Mouse (Mus musculus) midbrain, embryonic 15.5 days (tissue): Measurements from ENCODE around the gene Ints6. TPM values are rescaled to one million over a fixed set of nuclear protein-coding genes. Genes with fewer than 3 reads are reported as not detected.
"Not testable (repeated sequence)": the region's sequence is repeated elsewhere in the genome, so short reads cannot be mapped to it uniquely, and the experiment has no call there.

Experiments used
- ATAC-seq: fragments of 200-750 bp; cut with Nextera tagmentation; replicated peaks from 2 replicates; pipeline ENCODE4 v1.8.0; 2017; ENCODE audit warnings: moderate TSS enrichment
- H3K27ac ChIP-seq: fragments of 300-500 bp; sonication (generic); 2 replicates; pipeline ENCODE4 v1.5.1; 2015; ENCODE audit warnings: mild to moderate bottlenecking, inconsistent platforms
- H3K27me3 ChIP-seq: fragments of 300-500 bp; sonication (generic); replicated peaks from 2 replicates; pipeline ENCODE4 v1.6.1; 2015; ENCODE audit warnings: inconsistent platforms
- H3K36me3 ChIP-seq: fragments of 300-500 bp; sonication (generic); replicated peaks from 2 replicates; pipeline ENCODE4 v1.6.1; 2015; ENCODE audit warnings: inconsistent platforms
- H3K4me1 ChIP-seq: fragments of 300-500 bp; sonication (generic); 2 replicates; pipeline ENCODE4 v1.6.1; 2015; ENCODE audit warnings: inconsistent platforms
- H3K4me2 ChIP-seq: fragments of 300-500 bp; sonication (generic); 2 replicates; pipeline ENCODE4 v1.6.1; 2015; ENCODE audit warnings: inconsistent platforms, mild to moderate bottlenecking, moderate library complexity
- H3K4me3 ChIP-seq: fragments of 300-500 bp; sonication (generic); 2 replicates; pipeline ENCODE4 v1.5.1; 2015; ENCODE audit warnings: mild to moderate bottlenecking, inconsistent platforms
- H3K9ac ChIP-seq: fragments of 300-500 bp; sonication (generic); 2 replicates; pipeline ENCODE4 v1.6.1; 2015; ENCODE audit warnings: mild to moderate bottlenecking, inconsistent platforms
- H3K9me3 ChIP-seq: fragments of 300-500 bp; sonication (generic); 2 replicates; pipeline ENCODE4 v1.6.1; 2016; ENCODE audit warnings: inconsistent platforms
- WGBS: fragments of 180-500 bp; shearing (Covaris S2); methylation state at CpG from one replicate; pipeline ENCODE4 v1.1.7; 2015; ENCODE audit warnings: mixed read lengths; 5-methylcytosine and 5-hydroxymethylcytosine counted together
- polyA plus RNA-seq: library from polyadenylated mRNA; unstranded; fragments of >200 nt; fragmentation: Nextera tagmentation; extraction: Ambion mirVana; gene quantifications from 2 replicates; pipeline ENCODE4 v1.2.1, GENCODE M21; 2015

Ints6 gene
- polyA plus RNA-seq, 1 experiment from 2014 or later = 17.0 TPM

GRCm38 (mm10) chr14:62642368-62642767, 118.6 kb downstream of the Ints6 start:
- H3K27me3 ChIP-seq, H3K4me1 ChIP-seq: not testable (repeated sequence)
- WGBS = 85% methylated on average over 6 of the region's 7 CpGs

DNA sequence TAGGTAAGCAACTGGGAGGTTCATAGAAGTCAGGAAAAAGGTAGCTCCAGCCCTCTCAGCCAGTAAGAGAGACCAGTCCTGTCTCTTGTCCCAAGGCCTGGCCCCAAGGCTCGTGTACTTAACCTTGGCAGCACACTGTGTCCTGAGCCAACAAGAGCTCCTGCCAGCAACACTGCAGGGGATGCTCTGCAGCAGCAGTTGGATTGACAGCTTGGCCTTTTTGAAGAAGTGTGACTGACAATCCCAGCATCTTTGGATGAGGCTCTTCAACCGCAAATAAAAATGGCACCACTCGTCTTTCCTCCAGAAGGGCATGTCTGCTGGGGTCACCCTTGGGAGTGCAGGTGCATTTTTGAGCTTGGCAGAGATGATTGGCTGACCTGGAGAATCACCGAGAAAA, 120.6 kb downstream of the Ints6 start:
- H3K27ac ChIP-seq = no peak overlapping the region
- H3K4me2 ChIP-seq = no peak overlapping the region
- H3K4me3 ChIP-seq = no peak overlapping the region
- H3K36me3 ChIP-seq = no peaks in the 10 kb centered on the region
- H3K27me3 ChIP-seq = no peaks in the 10 kb centered on the region
- no peak overlapping the region for H3K9ac ChIP-seq
- no peaks in the 10 kb centered on the region for H3K9me3 ChIP-seq
- no peak for ATAC-seq
- H3K4me1 ChIP-seq = peaks cover 12% of the 10 kb centered on the region
- 56% methylated on average over 4 of the region's 4 CpGs for WGBS

More at GRCm38 (mm10) chr14:62642368-62642767, 118.6 kb downstream of the Ints6 start:
- not testable (repeated sequence) for H3K9ac ChIP-seq, ATAC-seq, H3K36me3 ChIP-seq, H3K4me2 ChIP-seq, H3K9me3 ChIP-seq, H3K27ac ChIP-seq, H3K4me3 ChIP-seq

DNA sequence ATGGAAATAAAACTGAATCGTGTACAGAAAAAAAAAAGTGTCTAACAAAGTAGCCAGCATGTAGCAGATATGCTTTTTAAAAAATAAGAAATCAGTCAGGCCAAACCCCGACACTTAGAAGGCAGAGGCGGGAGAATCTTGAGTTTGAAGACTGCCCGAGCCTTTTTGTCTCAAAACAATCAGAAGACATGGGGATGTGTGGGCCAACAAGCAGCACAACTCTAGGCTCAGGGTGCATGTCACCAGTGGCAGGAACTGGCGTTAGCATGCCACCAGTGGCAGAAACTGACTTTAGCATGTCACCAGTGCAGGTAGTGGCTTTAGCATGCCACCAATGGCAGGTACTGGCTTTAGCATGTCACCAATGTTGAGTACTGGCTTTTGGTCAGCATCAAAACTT, 121.4 kb downstream of the Ints6 start:
- 90% methylated on average over 5 of the region's 5 CpGs for WGBS
- Histone ChIP-seq H3K27me3 (no peaks in the 10 kb centered on the region), H3K9me3 (no peaks in the 10 kb centered on the region), H3K9ac (no peak overlapping the region), H3K27ac (no peak overlapping the region), H3K4me2 (no peak overlapping the region), H3K4me1 (peaks cover 12% of the 10 kb centered on the region), H3K4me3 (no peak overlapping the region), H3K36me3 (no peaks in the 10 kb centered on the region)
- no peak for ATAC-seq

GRCm38 (mm10) chr14:62639111-62639510, 121.9 kb downstream of the Ints6 start:
- H3K36me3 ChIP-seq = no peaks in the 10 kb centered on the region
- H3K4me3 ChIP-seq = no peak overlapping the region
- H3K4me2 ChIP-seq = no peak overlapping the region
- peaks cover 12% of the 10 kb centered on the region for H3K4me1 ChIP-seq
- no peaks in the 10 kb centered on the region for H3K27me3 ChIP-seq
- no peak overlapping the region for H3K9ac ChIP-seq
- no peak overlapping the region for H3K27ac ChIP-seq
- WGBS = 79% methylated on average over 6 of the region's 6 CpGs
- ATAC-seq = no peak
- H3K9me3 ChIP-seq = no peaks in the 10 kb centered on the region

GRCm38 (mm10) chr14:62638345-62638702, 122.6 kb downstream of the Ints6 start:
- 31% methylated on average over 6 of the region's 6 CpGs for WGBS
- Histone ChIP-seq H3K36me3 (no peaks in the 10 kb centered on the region), H3K4me3 (no peak overlapping the region), H3K4me1 (peaks cover 12% of the 10 kb centered on the region), H3K27me3 (no peaks in the 10 kb centered on the region), H3K9ac (no peak overlapping the region), H3K4me2 (peak overlapping the region; percentile 29), H3K27ac (peak overlapping the region; percentile 68), H3K9me3 (no peaks in the 10 kb centered on the region)
- no peak for ATAC-seq

GRCm38 (mm10) chr14:62637436-62638344, 123.3 kb downstream of the Ints6 start:
- WGBS = 20% methylated on average over 9 of the region's 9 CpGs
- Histone ChIP-seq H3K27ac (peak overlapping the region; percentile 68), H3K4me1 (peaks cover 12% of the 10 kb centered on the region), H3K27me3 (no peaks in the 10 kb centered on the region), H3K4me3 (no peak overlapping the region), H3K9ac (no peak overlapping the region), H3K9me3 (no peaks in the 10 kb centered on the region), H3K4me2 (peak overlapping the region; percentile 29), H3K36me3 (no peaks in the 10 kb centered on the region)
- ATAC-seq = peak; percentile 76

GRCm38 (mm10) chr14:62627951-62628350, 133.0 kb downstream of the Ints6 start:
- Histone ChIP-seq H3K9me3 (no peaks in the 10 kb centered on the region), H3K27me3 (no peaks in the 10 kb centered on the region), H3K36me3 (no peaks in the 10 kb centered on the region), H3K4me1 (no peaks in the 10 kb centered on the region), H3K27ac (no peak overlapping the region), H3K9ac (no peak overlapping the region), H3K4me3 (no peak overlapping the region), H3K4me2 (no peak overlapping the region)
- no peak for ATAC-seq
- 88% methylated on average over 5 of the region's 5 CpGs for WGBS

Other genes with a start within 250 kb of the Ints6 start
- 49.0 and 50.7 TPM in 2 replicates for gene Fam124a, start 205.4 kb downstream of the Ints6 start, polyA plus RNA-seq
- 0.30 TPM in 1 of 2 replicates, not detected in the other for gene Gm4131, start 194.2 kb downstream of the Ints6 start, polyA plus RNA-seq
- not detected in 2 replicates for gene Serpine3, start 97.5 kb downstream of the Ints6 start, polyA plus RNA-seq
- 7.6 and 8.1 TPM in 2 replicates for gene Wdfy2, start 76.5 kb upstream of the Ints6 start, polyA plus RNA-seq
- not detected in 2 replicates for gene Defb48, start 223.3 kb upstream of the Ints6 start, polyA plus RNA-seq
- not detected in 2 replicates for gene Defb47, start 236.9 kb upstream of the Ints6 start, polyA plus RNA-seq